Mouse (Mus musculus) spleen, adult 12 weeks (tissue): ENCODE data around the gene Fam107b.
"Not testable (repeated sequence)": the region's sequence is repeated elsewhere in the genome, so short reads cannot be mapped to it uniquely, and the experiment has no call there.

Experiments used
- DNase-seq: peaks from one replicate; pipeline ENCODE4 v3.0.0; 2022; ENCODE audit warnings: low spot score

Fam107b gene

GRCm38 (mm10) chr2:3658900-3659299 lies 88.6 kb downstream of the Fam107b start:
- DNase-seq: no peak

GRCm38 (mm10) chr2:3659300-3659910 lies 89.1 kb downstream of the Fam107b start:
- DNase-seq: no peak

GRCm38 (mm10) chr2:3664086-3664485 lies 93.8 kb downstream of the Fam107b start:
- no peak for DNase-seq

DNA sequence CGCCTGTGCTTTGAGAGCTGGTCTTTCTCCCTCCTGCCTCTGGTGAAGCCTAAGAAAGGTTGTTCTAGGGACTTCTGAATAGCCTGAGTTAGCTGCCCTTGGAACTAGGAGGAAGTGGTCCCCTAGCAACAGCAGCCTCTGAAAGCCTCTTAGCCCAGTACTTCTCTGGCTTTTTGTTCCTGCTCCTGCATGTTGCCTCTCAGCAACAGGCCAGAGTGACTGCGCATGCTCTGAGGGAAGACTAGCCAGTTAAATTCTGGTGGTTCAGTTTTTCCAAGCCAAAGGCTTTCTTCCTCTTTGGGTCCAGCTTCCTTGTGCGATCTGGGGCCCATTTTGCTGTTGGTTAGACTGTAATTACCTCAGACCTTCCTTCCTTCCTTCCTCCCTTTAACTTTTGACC lies 98.4 kb downstream of the Fam107b start:
- no peak for DNase-seq

GRCm38 (mm10) chr2:3669646-3670045 lies 99.4 kb downstream of the Fam107b start:
- no peak for DNase-seq

GRCm38 (mm10) chr2:3672654-3673367 lies 102.5 kb downstream of the Fam107b start:
- no peak for DNase-seq

GRCm38 (mm10) chr2:3675481-3675880 lies 105.2 kb downstream of the Fam107b start:
- DNase-seq: no peak

- no peak for DNase-seq
These were observed 112.4 kb downstream of the Fam107b start for GRCm38 (mm10) chr2:3682699-3683098.

GRCm38 (mm10) chr2:3683343-3683742 lies 113.1 kb downstream of the Fam107b start:
- no peak for DNase-seq

- no peak for DNase-seq
These were observed 113.5 kb downstream of the Fam107b start for GRCm38 (mm10) chr2:3683751-3684229.

DNA sequence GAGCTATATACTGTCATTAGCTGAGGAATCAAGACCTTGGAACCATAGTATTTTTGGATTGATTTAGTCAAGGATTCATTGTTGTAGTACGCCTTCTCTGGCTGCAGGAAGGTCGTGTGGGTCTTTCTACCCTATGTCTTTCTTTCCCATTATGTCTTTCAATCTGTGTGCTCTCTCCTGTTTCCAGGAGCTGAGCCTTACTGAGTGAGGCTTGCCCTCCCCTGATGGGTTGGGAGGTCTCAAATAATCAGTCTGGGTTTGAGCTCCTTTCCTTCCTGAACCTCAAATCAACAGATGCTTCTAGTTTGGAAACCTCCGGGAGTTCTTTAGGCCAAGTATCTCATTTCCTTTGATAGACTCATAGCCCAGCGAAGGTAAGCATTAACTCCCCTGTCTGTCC lies 119.9 kb downstream of the Fam107b start:
- DNase-seq: no peak

- no peak for DNase-seq
These were observed 122.5 kb downstream of the Fam107b start for GRCm38 (mm10) chr2:3692833-3693232.

GRCm38 (mm10) chr2:3695900-3696299 lies 125.6 kb downstream of the Fam107b start:
- DNase-seq: no peak

DNA sequence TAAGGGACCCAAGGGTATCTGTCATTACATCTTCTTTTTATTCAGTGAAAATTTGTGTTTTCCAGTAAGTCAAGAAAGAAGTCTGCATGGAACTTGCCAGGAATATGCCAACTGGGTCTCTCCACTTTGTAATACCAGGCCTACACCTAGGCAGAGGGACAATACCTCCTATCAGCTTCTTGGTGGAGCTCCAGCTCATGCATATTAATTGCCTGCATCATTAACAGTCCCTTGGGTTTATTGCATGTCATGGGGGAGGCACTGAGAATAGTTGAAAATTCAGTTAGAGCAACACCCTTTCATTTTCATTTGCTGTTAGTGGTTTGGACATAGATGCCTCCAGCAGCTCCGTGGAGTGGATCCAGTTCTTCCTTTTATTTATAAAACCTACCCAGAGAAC lies 130.1 kb downstream of the Fam107b start:
- no peak for DNase-seq

DNA sequence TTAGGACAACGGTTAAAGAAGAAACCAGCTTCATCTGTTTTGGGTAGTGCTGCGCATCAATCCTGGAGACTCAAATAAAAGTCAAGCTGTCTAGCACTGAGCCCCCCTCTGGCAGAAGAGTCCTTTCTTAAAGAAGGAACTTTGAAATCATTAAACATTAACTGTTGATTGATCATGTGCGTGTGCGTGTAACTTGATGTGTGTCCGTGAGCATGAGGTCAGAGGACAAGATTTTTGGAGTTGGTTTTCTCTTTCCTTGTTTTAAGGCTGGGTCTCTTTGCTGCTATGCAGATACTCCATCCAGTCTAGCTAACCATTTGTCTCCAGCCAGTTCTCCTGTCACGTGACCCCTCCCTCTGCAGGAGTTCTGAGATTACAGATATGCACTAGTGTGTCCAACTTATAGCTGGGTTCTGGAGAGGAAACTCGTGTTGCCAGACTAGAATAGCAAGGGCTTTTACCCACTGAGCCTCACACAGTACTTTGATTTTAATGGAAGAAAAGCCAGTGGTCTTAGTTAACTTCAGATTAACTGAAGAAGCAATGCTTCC lies 132.4 kb downstream of the Fam107b start:
- no peak for DNase-seq

GRCm38 (mm10) chr2:3703806-3704205 lies 133.5 kb downstream of the Fam107b start:
- no peak for DNase-seq

DNA sequence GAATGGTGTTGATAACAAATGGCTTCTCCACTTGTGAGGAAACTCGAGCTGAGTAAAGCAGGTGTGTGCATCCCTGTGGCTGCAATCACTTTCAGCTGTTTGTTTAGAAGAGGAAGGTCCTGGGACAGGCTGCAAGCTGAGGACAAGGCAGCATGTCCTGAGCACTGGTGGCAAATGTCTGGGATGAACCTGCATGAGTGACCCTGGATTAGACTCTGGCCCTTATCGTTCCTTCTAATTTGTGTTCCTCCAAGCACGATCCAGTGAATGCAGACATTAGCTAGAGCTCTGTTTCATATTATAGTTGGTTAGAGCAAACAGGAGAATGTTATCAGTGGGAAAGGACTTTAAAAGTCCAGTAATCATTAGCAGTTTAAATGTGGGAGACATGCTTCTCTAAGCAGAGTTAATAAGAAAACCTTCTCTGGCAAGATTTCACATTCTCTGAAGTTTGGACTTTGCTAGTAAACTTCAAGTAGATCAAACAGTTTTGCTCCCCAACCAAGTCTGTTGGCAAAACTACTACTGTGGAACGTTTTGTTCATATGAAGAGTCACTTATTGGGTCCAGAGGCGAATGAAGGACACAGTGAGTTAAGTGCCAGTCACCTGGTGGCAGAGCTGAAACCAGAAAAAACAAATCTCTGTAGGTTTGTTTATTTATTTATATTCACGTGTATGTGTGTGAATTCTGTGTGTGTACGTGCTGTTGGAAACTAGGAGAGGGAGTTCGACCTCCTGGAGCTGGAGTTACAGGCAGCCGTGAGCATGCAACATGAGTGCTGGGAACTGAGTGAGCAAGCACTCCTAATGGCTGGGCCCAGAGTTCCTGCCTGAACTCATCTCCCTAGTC lies 134.2 kb downstream of the Fam107b start:
- DNase-seq: no peak

GRCm38 (mm10) chr2:3705283-3705682 lies 135.0 kb downstream of the Fam107b start:
- DNase-seq: not testable (repeated sequence)

GRCm38 (mm10) chr2:3707236-3707635 lies 136.9 kb downstream of the Fam107b start:
- DNase-seq: no peak

- no peak for DNase-seq
These were observed 138.3 kb downstream of the Fam107b start for GRCm38 (mm10) chr2:3708621-3709020.

- DNase-seq: no peak
These were observed 139.6 kb downstream of the Fam107b start for GRCm38 (mm10) chr2:3709882-3710281.

DNA sequence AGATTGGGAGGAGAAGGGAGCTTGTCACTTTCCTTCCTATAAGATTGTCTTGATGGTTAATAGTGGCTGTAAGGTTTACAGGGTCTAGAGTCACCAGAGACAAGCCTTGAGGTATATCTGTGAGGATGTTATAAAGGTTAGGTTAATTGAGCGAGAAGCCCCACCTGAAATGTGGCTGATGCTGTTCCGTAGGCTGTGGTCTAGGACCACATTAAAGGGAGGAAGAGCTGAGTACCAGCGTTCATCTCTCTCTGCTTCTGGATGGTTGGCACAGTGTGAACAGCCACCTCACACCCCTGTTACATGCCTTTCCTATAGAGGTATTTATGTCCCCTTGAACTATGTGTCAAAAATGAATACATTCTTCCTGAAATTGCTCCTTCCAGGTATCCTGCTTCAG lies 140.2 kb downstream of the Fam107b start:
- no peak for DNase-seq
